Mouse (Mus musculus) intestine, embryonic 16.5 days (tissue): ENCODE measurements around the gene Wdtc1. TPM values are rescaled to one million over a fixed set of nuclear protein-coding genes. Genes with fewer than 3 reads are reported as not detected.

Experiments
- ATAC-seq: fragments of 200-750 bp; cut with Nextera tagmentation; 2 replicates; pipeline ENCODE4 v1.8.0; 2017; ENCODE audit warnings: moderate TSS enrichment, moderate library complexity
- H3K27ac ChIP-seq: fragments of 300-500 bp; sonication (generic); 2 replicates; pipeline ENCODE4 v1.5.1; 2014; ENCODE audit warnings: mild to moderate bottlenecking, low read length
- H3K27me3 ChIP-seq: fragments of 300-500 bp; sonication (generic); replicated peaks from 2 replicates; pipeline ENCODE4 v1.6.1; 2014; ENCODE audit warnings: low read length, control low read depth, mixed read lengths; ENCODE audit not compliant: control insufficient read depth, insufficient read depth
- H3K36me3 ChIP-seq: fragments of 300-500 bp; sonication (generic); 2 replicates; pipeline ENCODE4 v1.6.1; 2014; ENCODE audit warnings: low read length, control low read depth; ENCODE audit not compliant: control insufficient read depth, insufficient read depth
- H3K4me1 ChIP-seq: fragments of 300-500 bp; sonication (generic); 2 replicates; pipeline ENCODE4 v1.6.1; 2014; ENCODE audit warnings: low read length, control low read depth, mixed read lengths; ENCODE audit not compliant: control insufficient read depth, insufficient read depth
- H3K4me2 ChIP-seq: fragments of 300-500 bp; sonication (generic); 2 replicates; pipeline ENCODE4 v1.6.1; 2014; ENCODE audit warnings: low read depth, low read length, control low read depth
- H3K4me3 ChIP-seq: fragments of 300-500 bp; sonication (generic); 2 replicates; pipeline ENCODE4 v1.5.1; 2014; ENCODE audit warnings: mild to moderate bottlenecking, low read length
- H3K9ac ChIP-seq: fragments of 300-500 bp; sonication (generic); 2 replicates; pipeline ENCODE4 v1.6.1; 2014; ENCODE audit warnings: low read depth, low read length
- H3K9me3 ChIP-seq: fragments of 300-500 bp; sonication (generic); 2 replicates; pipeline ENCODE4 v1.6.1; 2016; ENCODE audit warnings: low read length, control low read depth; ENCODE audit not compliant: control insufficient read depth
- WGBS: fragments of 180-500 bp; shearing (Covaris S2); extraction: QIAGEN DNeasy Blood & Tissue Kit; methylation state at CpG from one replicate; pipeline ENCODE4 v1.1.7; 2014; 5-methylcytosine and 5-hydroxymethylcytosine counted together
- polyA plus RNA-seq: library from polyadenylated mRNA; unstranded; fragments of >200 nt; fragmentation: Nextera tagmentation; extraction: Ambion mirVana; gene quantifications from 2 replicates; pipeline ENCODE4 v1.2.1, GENCODE M21; 2015

Wdtc1 gene
- polyA plus RNA-seq, result 11.4 and 12.8 TPM in 2 replicates

- no peak within 1 kb of the TSS for H3K4me2 ChIP-seq
These were observed at the start of gene Wdtc1 for GRCm38 (mm10) chr4:133353367-133354365. Gene Wdtc1, minus strand, starts transcription at chr4:133353481.

GRCm38 (mm10) chr4:133402011-133402410, 48.7 kb upstream of the Wdtc1 start:
- no peak; the same call in 1 of the 2 replicates for ATAC-seq
- Histone ChIP-seq H3K4me1 (peaks cover 28% of the 10 kb centered on the region), H3K9ac (0 out of 2 replicates have a peak overlapping the region, but pooled peaks have one; percentile 38), H3K4me2 (no peak overlapping the region), H3K27ac (0 out of 2 replicates have a peak overlapping the region, but pooled peaks have one; percentile 46), H3K4me3 (no peak overlapping the region), H3K9me3 (no peaks in the 10 kb centered on the region), H3K36me3 (0 out of 2 replicates have a peak, but pooled peaks cover 2% of the 10 kb centered on the region), H3K27me3 (no peaks in the 10 kb centered on the region)
- 37% methylated on average over 13 of the region's 13 CpGs for WGBS

More at GRCm38 (mm10) chr4:133353367-133354365, at the start of gene Wdtc1:
- peak within 1 kb of the TSS; percentile 23; the same call in 1 of the 2 replicates for H3K27ac ChIP-seq
- no peak within 1 kb of the TSS for H3K4me3 ChIP-seq
- 81% methylated on average over 23 of the region's 23 CpGs for WGBS
- ATAC-seq, result peak; percentile 93
- H3K9ac ChIP-seq, result no peak within 1 kb of the TSS
- H3K36me3 ChIP-seq, result no peaks in the 10 kb centered on the region
- H3K4me1 ChIP-seq, result no peaks in the 10 kb centered on the region
- no peaks in the 10 kb centered on the region for H3K27me3 ChIP-seq
- no peaks in the 10 kb centered on the region for H3K9me3 ChIP-seq

- no peak overlapping the region for H3K9ac ChIP-seq
- H3K4me3 ChIP-seq, result no peak overlapping the region
- no peaks in the 10 kb centered on the region for H3K9me3 ChIP-seq
- WGBS, result 55% methylated on average over 7 of the region's 7 CpGs
- H3K36me3 ChIP-seq, result 0 out of 2 replicates have a peak, but pooled peaks cover under 1% of the 10 kb centered on the region
- H3K4me1 ChIP-seq, result peaks cover 32% of the 10 kb centered on the region
- no peak overlapping the region for H3K27ac ChIP-seq
- no peaks in the 10 kb centered on the region for H3K27me3 ChIP-seq
- ATAC-seq, result no peak
- H3K4me2 ChIP-seq, result no peak overlapping the region
These were observed 46.8 kb upstream of the Wdtc1 start for GRCm38 (mm10) chr4:133400098-133400497.

- ATAC-seq, result no peak
- H3K4me3 ChIP-seq, result no peak overlapping the region
- peaks cover 38% of the 10 kb centered on the region for H3K4me1 ChIP-seq
These were observed 46.2 kb upstream of the Wdtc1 start for GRCm38 (mm10) chr4:133399509-133399908.

GRCm38 (mm10) chr4:133398619-133399018, 45.3 kb upstream of the Wdtc1 start:
- Histone ChIP-seq H3K27ac (no peak overlapping the region), H3K4me3 (no peak overlapping the region), H3K4me1 (peaks cover 41% of the 10 kb centered on the region), H3K9me3 (no peaks in the 10 kb centered on the region), H3K36me3 (no peaks in the 10 kb centered on the region), H3K27me3 (no peaks in the 10 kb centered on the region), H3K4me2 (no peak overlapping the region), H3K9ac (no peak overlapping the region)
- ATAC-seq, result no peak
- 80% methylated on average over 5 of the region's 5 CpGs for whole genome bisulfite sequencing

More at GRCm38 (mm10) chr4:133399509-133399908, 46.2 kb upstream of the Wdtc1 start:
- Histone ChIP-seq H3K4me2 (no peak overlapping the region), H3K27me3 (no peaks in the 10 kb centered on the region), H3K9ac (no peak overlapping the region), H3K27ac (no peak overlapping the region), H3K36me3 (no peaks in the 10 kb centered on the region), H3K9me3 (no peaks in the 10 kb centered on the region)
- WGBS, result 86% methylated on average over 6 of the region's 6 CpGs

- Histone ChIP-seq H3K9me3 (no peaks in the 10 kb centered on the region), H3K4me1 (peaks cover 41% of the 10 kb centered on the region), H3K9ac (no peak overlapping the region), H3K4me3 (no peak overlapping the region), H3K27ac (no peak overlapping the region), H3K36me3 (no peaks in the 10 kb centered on the region), H3K27me3 (no peaks in the 10 kb centered on the region), H3K4me2 (no peak overlapping the region)
- no peak for ATAC-seq
- 77% methylated on average over 8 of the region's 8 CpGs for WGBS
These were observed 44.7 kb upstream of the Wdtc1 start for GRCm38 (mm10) chr4:133397961-133398360.

- no peak for ATAC-seq
- H3K4me3 ChIP-seq, result no peak overlapping the region
- peaks cover 41% of the 10 kb centered on the region for H3K4me1 ChIP-seq
- no peak overlapping the region for H3K27ac ChIP-seq
- H3K27me3 ChIP-seq, result no peaks in the 10 kb centered on the region
- no peaks in the 10 kb centered on the region for H3K9me3 ChIP-seq
- H3K36me3 ChIP-seq, result no peaks in the 10 kb centered on the region
- no peak overlapping the region for H3K9ac ChIP-seq
- WGBS, result 56% methylated on average over 5 of the region's 5 CpGs
- no peak overlapping the region for H3K4me2 ChIP-seq
These were observed 44.0 kb upstream of the Wdtc1 start for GRCm38 (mm10) chr4:133397299-133397698.

- no peak overlapping the region for H3K27ac ChIP-seq
These were observed 42.8 kb upstream of the Wdtc1 start for GRCm38 (mm10) chr4:133396079-133396478.

GRCm38 (mm10) chr4:133394981-133395573, 41.8 kb upstream of the Wdtc1 start:
- peak overlapping the region; percentile 17 for H3K9ac ChIP-seq
- peaks cover 49% of the 10 kb centered on the region for H3K4me1 ChIP-seq
- no peak overlapping the region for H3K4me2 ChIP-seq
- WGBS, result 78% methylated on average over 4 of the region's 4 CpGs
- no peak overlapping the region for H3K4me3 ChIP-seq
- no peaks in the 10 kb centered on the region for H3K36me3 ChIP-seq
- H3K27ac ChIP-seq, result peak overlapping the region; percentile 78
- H3K9me3 ChIP-seq, result no peaks in the 10 kb centered on the region
- H3K27me3 ChIP-seq, result no peaks in the 10 kb centered on the region
- ATAC-seq, result peak; percentile 60

More at GRCm38 (mm10) chr4:133396079-133396478, 42.8 kb upstream of the Wdtc1 start:
- no peaks in the 10 kb centered on the region for H3K36me3 ChIP-seq
- no peak overlapping the region for H3K4me3 ChIP-seq
- no peaks in the 10 kb centered on the region for H3K9me3 ChIP-seq
- H3K27me3 ChIP-seq, result no peaks in the 10 kb centered on the region
- peaks cover 42% of the 10 kb centered on the region for H3K4me1 ChIP-seq
- H3K9ac ChIP-seq, result no peak overlapping the region
- H3K4me2 ChIP-seq, result no peak overlapping the region
- 76% methylated on average over 2 of the region's 2 CpGs for WGBS
- ATAC-seq, result no peak
